Mouse (Mus musculus) large intestine, adult 2 months (tissue): Measurements from ENCODE around the gene Tomm22. TPM values are rescaled to one million over a fixed set of nuclear protein-coding genes. Genes with fewer than 3 reads are reported as not detected.

Experiments used
- DNase-seq: peaks from one replicate; pipeline ENCODE4 v3.0.0-alpha.2; 2012; ENCODE audit warnings: low read depth, low spot score
- WGBS: fragments of 180-500 bp; shearing (Covaris S2); methylation state at CpG from one replicate; pipeline ENCODE4 v1.1.7; 2018; 5-methylcytosine and 5-hydroxymethylcytosine counted together
- polyA plus RNA-seq: library from polyadenylated mRNA; depleted of rRNA; stranded (reverse); fragments of >200 nt; gene quantifications from 2 replicates; pipeline ENCODE4 v1.2.3, GENCODE M21; 2012; rRNA removed

Gene Tomm22
- polyA plus RNA-seq, 1 experiment: 73.0 TPM

- no peak for DNase-seq
- 95% methylated on average over 7 of the region's 7 CpGs for WGBS
Measured at GRCm38 (mm10) chr15:79715646-79716045, 45.0 kb downstream of the Tomm22 start.

DNA sequence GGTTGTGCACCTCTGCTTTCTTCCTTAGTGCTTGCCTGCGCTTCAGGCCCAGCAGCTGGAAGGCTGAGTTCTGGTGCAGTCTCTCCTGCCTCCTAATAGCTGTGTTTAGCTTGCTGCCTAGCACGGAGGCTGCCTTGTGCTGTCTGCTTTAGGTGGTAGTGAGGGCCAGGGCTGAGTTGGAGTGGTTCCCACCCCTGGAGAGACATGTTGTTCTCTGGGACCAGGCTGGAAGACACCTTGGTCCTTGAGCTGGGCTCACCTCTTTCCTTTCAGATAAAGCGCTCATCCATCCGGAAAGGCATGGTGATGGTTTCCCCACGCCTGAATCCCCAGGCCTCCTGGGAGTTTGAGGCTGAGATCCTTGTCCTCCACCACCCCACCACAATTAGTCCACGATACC, 46.0 kb downstream of the Tomm22 start:
- 94% methylated on average over 6 of the region's 6 CpGs for WGBS
- DNase-seq: no peak

DNA sequence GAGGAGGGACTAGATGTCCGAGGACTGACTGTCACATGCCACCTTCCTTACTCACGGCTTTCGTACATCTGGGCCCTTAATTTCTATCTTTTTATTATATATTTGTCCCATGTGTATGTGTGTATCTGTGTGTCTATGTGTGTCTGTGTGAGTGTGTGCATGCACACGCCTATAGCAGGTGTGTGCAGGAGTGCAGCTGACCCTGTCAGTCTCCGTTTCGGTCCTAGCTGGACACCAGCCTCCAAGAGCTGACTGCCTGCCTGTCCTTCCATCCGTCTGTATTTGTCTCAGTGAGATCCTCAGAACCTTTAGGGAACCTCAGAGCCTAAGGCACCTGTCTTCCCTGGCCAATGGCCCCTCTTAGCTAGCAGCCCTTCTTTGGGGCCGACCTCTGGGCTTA, 49.6 kb downstream of the Tomm22 start:
- no peak for DNase-seq
- WGBS: 89% methylated on average over 8 of the region's 8 CpGs

GRCm38 (mm10) chr15:79720796-79721195, 50.1 kb downstream of the Tomm22 start:
- no peak for DNase-seq
- WGBS: 83% methylated on average over 4 of the region's 4 CpGs

Other genes with a start within 250 kb of the Tomm22 start
- 25.8 and 36.0 TPM in 2 replicates for gene Csnk1e, start 215.3 kb upstream of the Tomm22 start, polyA plus RNA-seq
- gene Kcnj4, start 165.6 kb upstream of the Tomm22 start, polyA plus RNA-seq: 0.05 TPM in 1 of 2 replicates, not detected in the other
- 22.6 and 31.1 TPM in 2 replicates for gene Kdelr3, start 154.4 kb upstream of the Tomm22 start, polyA plus RNA-seq
- gene Ddx17, start 124.1 kb upstream of the Tomm22 start, polyA plus RNA-seq: 91.2 and 159 TPM in 2 replicates
- 0.05 and 0.10 TPM in 2 replicates for gene Dmc1, start 65.8 kb upstream of the Tomm22 start, polyA plus RNA-seq
- gene Fam227a, start 11.9 kb upstream of the Tomm22 start, polyA plus RNA-seq: 0.16 and 0.78 TPM in 2 replicates
- 8.0 and 12.5 TPM in 2 replicates for gene Cby1, start 11.7 kb upstream of the Tomm22 start, polyA plus RNA-seq
- 14.9 and 15.9 TPM in 2 replicates for gene Josd1, start 17.1 kb downstream of the Tomm22 start, polyA plus RNA-seq
- gene Gtpbp1, start 20.0 kb downstream of the Tomm22 start, polyA plus RNA-seq: 28.8 and 29.1 TPM in 2 replicates
- 18.9 and 19.0 TPM in 2 replicates for gene Sun2, start 71.7 kb downstream of the Tomm22 start, polyA plus RNA-seq
- 21.3 and 22.5 TPM in 2 replicates for gene Dnal4, start 107.0 kb downstream of the Tomm22 start, polyA plus RNA-seq
- 0.71 and 1.0 TPM in 2 replicates for gene Nptxr, start 133.9 kb downstream of the Tomm22 start, polyA plus RNA-seq
- gene Npcd, start 163.4 kb downstream of the Tomm22 start, polyA plus RNA-seq: not detected in 2 replicates
- gene Cbx6, start 163.8 kb downstream of the Tomm22 start, polyA plus RNA-seq: 15.5 and 17.5 TPM in 2 replicates
- 28.3 and 34.3 TPM in 2 replicates for gene Apobec3, start 220.8 kb downstream of the Tomm22 start, polyA plus RNA-seq